Mouse (Mus musculus): ENCODE results near the gene Snx27.

GRCm38 (mm10) chr3:94564356-94565010 lies 18.0 kb downstream of the Snx27 start:
- TF ChIP-seq POLR2A (IDR thresholded peaks at IDR 0.05; ENCODE audit: low read depth, low read length) (no peak), CTCF (conservative IDR thresholded peaks at IDR 0.05; ENCODE audit: insufficient read depth, insufficient read length, low read depth, low read length) (no peak)
